Mouse (Mus musculus): ENCODE data around the gene Sipa1.
"Not testable (repeated sequence)": the region's sequence is repeated elsewhere in the genome, so short reads cannot be mapped to it uniquely, and the experiment has no call there.

Gene Sipa1

DNA sequence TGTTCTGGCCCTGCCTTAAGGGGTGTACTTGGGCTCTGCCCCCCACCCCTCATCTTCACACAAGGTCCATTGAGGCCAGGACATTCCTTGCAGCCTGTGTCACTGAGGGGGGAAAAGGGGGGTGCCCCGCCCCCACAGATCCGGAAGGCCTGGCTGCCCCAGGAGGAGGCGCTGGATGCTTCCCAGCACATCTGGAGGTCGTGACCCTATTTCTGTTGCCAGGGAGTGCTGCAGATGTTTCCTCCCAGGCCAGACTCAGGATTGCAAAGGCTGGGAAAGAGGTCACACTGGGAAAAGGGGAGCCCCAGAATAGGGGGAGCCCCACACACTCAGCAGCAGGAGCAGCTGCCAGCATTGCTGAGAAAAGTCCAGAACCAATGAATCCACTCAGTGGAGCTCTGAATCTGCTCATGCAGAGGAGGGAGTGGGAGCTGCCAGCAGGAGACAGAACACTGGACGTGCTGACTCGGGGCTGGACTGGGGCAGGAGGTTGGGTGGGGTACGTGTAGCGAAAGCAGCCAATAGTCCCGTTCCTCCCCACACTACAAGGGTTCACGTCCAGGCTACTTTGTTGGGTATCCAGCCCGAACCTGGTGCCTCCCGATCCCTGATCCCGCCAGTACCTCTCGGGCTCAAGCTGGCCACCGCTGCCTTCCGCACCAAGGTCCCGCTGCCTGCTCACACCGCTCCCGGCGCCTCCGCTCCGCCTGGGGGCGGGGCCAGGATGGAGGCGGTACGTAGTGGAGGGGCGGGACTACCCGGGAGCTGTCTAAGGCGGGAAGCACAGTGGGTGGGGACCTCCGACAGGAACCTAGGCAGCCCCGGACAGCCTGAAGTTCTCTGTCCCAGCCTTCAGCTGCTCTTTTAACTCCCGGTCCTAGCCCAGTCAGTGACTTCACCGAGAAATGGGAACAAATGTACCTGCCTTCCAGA is at the start of gene Sipa1:
Sipa1 (minus strand) TSS at position 727 of the 933 bp plus-strand sequence.
- DNase-seq = peak; percentile 78

DNA sequence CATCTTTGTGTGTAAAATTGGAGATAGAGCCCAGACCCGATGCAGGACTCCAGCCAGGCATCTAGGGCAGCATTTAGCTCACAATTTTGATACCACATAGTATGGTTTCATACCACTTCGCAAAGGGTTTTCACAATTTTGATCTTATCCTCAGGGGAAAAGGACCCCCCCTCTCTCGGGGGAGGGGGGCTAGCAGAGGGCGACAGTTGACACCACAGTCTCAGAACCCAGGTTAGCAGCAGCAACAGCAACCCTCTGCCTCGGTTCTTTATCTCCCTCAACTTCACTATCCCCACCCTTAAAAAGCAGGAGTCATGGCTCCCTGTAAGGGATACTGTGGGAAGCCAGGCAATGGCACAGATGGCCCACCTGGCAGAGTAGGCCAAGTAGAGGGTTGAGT is 49.7 kb upstream of the Sipa1 start:
- no peak for DNase-seq

DNA sequence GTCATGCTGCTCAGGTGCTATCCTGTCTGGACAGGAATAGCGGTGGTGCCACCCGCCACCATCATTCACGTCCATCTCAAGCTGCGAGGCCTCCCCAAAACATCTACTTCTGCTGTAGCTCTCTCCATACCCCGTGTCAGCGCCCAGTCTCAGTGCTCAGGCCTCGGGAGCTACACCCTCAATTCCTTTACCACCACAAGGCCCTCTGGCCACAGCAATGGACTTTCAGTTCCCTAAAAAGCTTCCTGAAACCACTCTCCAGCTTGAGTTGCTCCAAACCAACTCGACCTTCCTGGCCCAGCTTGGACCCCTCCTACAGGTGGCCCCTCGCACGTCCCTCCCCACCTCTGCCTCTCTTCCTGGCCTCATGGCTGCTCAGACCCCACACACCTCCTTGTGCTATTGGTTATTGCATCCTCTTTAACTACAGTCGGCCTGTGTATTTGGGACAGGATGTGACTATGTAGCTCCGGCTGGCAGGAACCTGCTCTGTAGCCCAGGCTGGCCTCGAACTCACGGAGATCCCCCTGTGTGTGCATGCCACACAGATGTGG is 48.5 kb upstream of the Sipa1 start:
- DNase-seq = no peak

DNA sequence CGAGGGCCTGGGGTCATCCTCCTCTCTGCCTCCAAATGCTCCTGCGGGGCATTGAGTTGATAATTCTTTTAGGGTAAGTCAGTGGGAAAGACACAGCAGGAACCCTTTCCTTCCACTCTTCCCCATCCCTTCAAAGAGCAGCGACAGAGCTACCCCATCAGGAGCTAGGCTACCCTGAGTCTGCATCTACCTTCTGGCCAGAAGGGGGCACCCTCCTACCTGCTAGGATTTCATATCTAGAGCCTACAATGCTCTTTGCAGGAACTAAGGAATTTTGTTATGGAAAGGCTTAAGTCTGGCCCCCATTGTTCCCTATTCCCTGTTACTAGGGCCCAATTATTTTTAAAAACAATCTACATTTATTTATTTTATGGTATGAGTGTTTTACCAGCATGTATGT is 47.7 kb upstream of the Sipa1 start:
- peak; percentile 74 for DNase-seq

DNA sequence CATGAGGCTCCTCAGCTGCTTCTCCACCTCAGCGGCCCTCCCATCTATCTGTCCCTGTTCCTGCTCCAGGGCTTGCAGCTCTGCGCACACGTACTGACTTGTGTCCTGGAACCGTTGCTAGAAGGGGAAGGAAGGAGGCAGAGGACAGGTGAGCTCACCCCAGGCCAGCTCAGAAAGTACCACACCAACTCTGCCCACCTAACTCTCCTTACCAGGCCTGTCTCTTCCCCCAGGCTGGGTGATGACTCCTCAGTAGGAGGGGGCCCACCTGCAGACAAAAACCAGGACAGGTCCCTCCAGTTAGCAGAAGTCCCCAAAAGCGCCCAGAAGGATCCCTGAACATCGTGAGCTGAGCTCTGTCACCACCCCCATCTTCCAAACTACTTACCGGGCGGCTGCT is 47.1 kb upstream of the Sipa1 start:
- no peak for DNase-seq

DNA sequence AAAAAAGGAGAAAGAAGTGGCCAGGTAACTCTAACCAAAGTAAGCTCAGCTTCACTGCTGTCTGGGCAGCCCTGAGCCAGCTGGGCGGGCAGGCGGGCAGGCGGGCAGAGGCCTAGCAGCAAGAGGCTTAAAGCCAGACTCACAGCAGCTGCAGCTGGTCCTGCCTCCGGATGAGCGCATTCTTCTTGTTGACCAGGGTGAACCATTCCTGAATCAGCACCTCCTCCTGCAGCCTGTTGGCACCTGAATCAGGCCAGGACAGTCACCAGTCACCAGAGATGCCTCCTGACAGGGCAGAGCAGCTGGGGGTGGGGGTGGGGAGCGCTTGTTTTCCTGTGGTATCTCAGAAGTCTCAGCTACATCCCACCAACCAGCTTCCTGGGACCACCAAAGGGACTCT is 46.6 kb upstream of the Sipa1 start:
- no peak for DNase-seq

DNA sequence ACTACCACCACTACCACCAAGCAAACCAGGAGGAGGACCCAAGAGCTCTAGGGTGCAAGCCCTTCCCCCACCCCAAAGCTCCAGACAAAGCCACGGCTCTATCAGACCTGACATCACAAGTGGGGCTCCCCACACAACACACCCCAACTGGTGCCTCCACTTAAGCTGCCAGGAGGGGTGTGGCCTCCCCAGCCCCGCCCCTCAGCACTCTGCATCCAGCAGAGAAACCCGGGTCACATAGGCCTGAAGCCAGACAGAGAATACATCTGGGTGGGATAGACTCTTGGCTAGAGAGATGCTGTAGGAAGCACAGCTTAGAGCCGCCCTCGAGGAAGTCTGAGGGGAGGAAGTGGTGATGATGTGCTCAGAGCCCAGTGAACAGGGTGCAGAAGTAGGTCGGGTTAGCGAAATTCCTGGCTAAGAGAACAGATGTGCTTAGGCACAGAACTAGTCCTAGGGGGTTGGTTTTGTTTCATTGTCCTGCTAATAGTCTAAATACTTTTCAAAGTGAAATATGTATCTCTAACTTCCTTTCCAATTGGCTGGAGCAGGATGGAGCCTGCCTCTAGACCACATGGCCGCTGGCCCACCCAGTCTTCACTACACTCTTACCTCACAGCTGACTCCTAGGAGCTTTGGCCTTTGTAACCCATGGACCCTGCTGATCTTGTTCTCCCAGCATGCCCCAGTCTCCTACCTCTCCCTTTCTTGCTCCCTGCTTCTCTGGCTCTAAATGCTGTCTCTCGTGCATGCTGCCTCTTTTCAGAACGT is 41.5 kb upstream of the Sipa1 start:
- DNase-seq = no peak

DNA sequence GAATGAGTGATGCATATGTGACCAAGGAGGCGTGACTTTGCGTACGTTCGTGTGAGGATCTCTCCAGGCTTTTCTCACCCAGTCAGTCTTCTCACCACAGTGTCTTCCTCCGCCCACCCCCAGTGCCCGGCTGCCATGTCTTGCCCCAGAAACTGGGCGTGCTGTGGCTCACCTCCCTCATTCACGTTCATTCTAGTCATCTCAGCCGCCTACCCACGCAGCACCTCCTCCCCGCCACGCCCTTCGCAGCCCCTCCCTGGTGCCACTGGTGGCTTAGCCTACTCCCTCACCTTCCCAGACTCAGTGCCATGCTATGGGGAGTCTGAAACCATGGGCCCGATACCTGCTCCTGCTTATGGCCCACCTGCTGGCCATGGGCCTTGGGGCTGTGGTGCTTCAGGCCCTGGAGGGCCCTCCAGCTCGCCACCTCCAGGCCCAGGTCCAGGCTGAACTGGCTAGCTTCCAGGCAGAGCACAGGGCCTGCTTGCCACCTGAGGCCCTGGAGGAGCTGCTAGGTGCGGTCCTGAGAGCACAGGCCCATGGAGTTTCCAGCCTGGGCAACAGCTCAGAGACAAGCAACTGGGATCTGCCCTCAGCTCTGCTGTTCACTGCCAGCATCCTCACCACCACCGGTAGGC is 40.8 kb upstream of the Sipa1 start, which contains the start of gene Kcnk7:
Kcnk7 (plus strand) TSS at position 205 of the 638 bp plus-strand sequence.
- peak; percentile 62 for DNase-seq

DNA sequence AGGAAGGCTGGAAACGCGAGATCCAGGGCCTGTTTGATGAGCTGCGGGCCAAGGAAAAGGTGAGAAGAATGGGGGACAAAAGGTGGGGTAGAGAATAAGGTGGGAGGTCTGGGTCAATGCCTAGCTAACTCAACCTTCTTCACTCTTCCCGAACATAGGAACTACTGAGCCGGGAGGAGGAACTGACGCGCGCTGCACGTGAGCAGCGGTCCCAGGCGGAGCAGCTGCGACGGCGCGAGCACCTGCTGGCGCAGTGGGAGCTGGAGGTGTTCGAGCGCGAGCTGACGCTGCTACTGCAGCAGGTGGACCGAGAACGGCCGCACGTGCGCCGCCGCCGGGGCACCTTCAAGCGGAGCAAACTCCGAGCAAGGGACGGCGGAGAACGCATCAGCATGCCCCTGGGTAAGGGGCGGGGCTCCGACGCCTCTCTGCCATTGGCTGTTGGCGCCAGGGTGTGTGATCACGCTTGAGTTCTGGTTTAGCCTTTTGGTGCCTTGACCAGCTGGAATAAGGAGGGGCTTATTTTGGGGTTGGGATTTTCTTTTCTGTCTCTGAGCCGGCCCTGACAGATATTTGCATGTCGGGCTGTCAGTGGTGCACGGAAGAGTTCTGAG is 32.4 kb upstream of the Sipa1 start:
- DNase-seq = no peak

DNA sequence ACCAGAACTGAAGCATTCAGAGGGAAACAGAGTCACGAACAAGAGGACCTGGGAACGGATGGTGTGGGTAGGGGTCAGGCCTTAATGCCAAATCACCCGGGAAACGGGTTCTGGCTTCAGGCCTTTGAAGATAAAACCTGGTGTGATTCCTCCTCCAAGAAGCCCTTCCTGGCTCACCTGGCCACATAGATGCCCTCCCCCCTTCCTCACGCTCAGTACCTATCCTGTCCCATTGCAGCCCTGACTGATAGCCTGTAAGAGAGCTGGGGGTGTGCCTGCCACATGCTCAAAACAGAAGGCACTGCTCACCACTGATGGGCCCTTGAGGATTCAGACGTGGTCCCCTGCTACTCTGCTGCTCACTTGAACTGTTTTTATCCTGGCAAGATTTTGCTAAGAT is 30.3 kb upstream of the Sipa1 start:
- DNase-seq = no peak

DNA sequence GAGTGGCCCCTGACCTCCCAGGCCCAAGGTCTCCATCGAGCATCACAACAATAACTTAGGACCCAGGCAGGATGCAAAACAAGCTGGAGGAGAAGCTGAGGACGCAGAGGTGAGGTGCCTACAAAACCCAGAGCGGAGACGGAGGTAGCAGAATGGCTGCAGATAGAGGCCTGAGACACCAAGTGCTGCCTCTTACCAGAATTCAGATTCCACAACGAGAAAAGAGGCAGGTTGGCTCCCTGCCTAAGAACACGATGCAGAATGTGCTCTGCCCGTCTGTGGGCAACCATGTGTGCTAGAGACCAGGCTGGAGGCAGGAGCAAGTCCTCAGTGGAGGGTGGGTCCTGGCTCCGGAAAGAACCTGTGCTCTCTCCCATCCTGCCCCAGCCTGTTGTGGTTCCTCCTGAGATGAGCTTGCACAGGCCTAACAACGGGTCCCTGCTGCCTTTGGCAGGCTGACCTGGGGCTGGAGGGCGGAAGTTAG is 29.4 kb upstream of the Sipa1 start:
- no peak for DNase-seq

DNA sequence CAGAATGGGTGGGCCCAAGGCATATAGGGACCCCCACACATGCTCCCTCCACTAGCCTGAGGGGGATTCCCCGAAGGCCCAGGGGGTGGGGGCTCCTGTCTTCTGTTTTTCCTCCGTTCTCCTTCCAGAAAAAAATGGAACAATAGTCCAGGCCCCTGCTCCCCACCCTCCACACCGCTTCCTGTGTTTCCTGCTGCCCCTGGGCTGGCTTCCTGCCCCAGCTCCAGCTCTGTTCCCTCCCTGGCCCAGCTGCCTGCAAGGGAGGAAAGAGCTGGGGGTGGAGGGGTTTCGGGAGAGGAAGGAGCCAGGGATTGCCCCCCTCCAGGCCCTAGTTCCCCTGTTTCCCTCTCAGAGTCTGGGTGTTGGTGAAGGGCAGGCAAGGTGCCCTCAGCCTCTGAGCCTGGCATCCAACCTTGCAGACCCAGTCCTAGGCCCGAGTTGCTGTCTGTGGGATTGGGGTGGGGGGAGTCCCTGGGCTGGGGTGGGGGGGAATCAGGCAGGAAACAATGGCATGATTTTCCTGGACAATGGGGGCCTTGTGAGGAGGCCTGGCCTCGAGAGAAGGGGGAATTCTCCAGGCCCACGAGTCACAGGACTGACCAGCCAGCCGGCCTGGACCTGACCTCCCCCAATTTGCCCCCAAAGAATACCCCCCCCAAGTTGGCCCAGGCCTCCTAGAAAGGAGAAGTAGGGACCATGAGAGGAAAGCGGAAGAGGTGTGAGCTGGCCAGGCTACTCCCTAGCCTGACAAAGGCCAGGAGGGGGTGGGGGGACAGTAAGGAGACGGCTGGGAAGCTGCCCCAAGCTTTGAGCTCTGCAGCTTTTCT is 28.8 kb upstream of the Sipa1 start:
- DNase-seq = no peak

DNA sequence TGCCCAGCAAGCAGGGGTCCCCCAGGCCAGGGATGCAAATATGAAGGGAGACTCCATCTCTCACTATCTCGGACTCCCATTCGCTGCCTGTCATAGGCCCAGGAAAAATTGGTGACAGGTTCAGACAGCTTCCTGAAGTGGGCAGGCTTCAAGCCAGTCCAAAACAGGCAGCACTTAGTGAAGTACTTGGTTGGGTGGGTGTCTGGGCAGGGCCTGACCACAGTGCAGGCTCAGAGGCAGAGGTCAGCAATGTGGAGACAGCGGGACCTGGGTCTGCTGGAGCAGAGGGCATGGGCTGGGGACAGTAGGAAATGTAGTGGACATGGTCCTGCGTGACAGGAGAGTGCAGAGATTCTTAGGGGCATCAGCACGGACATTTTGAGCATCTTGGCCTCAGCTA is 28.1 kb upstream of the Sipa1 start:
- DNase-seq = no peak

DNA sequence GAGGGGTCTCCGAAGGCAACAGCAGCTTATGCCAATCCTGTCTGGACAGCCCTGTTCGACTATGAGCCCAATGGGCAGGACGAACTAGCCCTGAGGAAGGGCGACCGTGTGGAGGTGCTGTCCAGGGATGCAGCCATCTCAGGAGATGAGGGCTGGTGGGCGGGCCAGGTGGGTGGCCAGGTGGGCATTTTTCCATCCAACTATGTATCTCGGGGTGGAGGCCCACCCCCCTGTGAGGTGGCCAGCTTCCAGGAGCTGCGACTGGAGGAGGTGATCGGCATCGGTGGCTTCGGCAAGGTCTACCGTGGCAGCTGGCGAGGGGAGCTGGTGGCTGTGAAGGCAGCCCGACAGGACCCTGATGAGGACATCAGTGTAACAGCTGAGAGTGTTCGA is 26.8 kb upstream of the Sipa1 start:
- peak; percentile 18 for DNase-seq

DNA sequence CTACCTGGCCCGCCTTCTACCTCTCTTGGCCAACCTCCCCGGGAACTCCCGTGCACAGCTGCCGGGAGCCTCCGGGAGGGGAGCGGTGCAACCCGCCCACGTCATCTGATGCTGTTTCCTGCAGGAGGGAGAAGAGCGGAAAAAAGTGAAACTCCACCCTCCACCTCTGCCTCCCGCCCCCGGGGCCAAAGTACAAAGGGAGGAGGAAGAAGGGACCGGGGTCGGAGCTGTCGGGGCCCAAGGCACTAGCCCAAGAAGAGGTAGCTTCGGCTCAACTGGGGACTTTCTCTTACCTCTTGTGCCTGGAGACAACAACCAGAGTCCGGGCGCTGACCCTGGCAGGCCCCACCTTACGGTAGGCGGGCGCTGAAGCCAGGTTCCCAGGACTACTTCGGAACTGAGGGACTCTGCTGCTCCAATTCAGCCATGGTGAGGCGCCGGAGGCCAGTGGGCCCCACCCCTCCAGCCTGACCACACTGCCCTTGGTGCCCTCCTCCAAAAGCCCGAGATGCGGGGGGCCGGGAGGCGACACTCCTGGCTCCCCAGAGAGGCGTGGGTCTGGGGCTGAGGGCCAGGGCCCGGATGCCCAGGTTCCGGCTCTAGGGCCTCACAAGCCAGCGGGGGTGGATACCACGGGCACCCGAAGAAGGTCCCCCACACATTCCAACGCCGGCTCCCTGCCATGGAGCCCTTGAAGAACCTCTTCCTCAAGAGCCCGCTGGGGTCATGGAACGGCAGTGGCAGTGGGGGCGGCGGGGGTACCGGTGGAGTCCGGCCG is 26.2 kb upstream of the Sipa1 start:
- peak; percentile 85 for DNase-seq

DNA sequence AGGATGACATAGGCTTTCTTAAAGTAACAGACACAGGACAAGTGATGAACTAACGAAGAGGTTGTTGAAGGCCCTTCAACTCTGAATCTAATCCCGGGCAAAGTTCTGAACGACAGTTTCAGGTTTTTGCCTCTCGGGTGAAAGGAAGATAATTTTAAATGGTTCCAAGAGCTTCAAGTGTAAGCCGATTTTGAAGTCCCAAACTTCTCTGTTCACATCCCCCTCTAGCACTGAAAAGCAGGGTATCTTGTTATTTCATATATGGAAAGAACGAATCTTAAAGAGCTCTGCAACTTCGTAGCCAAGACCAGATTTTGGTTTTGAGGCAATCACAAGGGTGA is 25.6 kb upstream of the Sipa1 start:
- DNase-seq = no peak

DNA sequence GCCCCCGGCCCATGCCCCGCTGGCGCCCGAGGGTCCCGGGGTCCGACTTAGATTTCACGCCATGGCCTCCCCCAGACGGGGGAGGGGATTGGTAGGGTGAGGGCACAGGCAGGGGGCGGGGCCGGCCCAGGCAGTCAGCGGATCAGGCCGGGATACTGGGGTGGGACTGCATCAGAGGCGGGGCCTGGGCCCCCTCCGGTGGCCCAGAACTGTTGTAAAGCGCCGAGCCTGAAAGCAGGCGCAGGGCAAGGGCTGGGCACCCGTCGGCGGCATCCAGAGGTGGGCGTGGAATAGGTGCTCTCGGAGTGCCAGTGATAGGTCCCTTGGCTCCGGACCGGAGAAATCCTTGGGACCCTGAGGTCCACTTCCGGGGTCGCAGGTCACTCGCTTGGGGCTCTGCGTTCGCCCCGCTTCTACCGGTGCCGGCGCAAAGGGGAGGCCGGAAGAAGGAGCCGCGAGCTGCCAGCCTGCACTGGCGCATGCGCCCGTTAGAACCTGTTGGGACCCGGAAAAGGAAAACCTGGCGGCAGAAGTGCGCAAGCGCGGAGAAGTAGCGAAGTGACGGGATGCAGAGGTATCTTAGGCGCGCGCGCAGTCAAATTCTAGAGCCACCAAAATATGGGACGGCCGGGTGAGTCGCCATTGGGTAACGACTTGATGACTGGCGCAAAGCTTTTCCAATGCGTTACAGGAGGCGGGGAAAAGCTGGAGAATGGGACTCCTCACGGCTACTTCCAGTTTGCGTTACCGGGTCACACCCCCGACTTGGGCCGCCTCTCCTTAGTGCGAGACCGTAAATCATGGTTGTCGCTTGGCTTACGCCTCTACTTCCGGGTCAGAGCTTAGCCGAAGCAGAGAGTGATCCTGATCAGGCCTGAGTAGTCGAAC is 24.9 kb upstream of the Sipa1 start, which contains the start of the genes Map3k11 and Pcnx3:
Map3k11 (plus strand) TSS at position 543 of the 888 bp plus-strand sequence.
Pcnx3 (minus strand) TSS at position 709 of the 888 bp plus-strand sequence.
- DNase-seq = peak; percentile 99

DNA sequence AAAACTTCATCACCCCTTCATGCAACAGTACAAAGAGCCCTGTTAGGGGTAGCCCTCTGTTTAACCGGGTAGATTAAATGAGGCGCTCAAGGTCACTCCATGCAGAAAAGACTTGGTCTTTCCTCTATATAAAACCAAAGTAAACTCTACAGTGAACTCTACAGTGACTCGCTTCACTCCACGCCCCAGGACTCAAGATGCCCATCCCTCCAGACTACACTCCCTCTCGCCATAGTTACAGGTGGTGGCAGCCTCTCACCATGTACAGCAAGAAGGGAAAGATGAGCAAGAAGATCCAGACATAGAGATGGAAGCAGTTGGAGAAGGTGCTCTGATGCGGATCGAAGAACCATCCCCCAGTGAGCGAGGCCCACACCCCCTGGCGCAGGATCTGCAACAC is 24.2 kb upstream of the Sipa1 start:
- DNase-seq = no peak

DNA sequence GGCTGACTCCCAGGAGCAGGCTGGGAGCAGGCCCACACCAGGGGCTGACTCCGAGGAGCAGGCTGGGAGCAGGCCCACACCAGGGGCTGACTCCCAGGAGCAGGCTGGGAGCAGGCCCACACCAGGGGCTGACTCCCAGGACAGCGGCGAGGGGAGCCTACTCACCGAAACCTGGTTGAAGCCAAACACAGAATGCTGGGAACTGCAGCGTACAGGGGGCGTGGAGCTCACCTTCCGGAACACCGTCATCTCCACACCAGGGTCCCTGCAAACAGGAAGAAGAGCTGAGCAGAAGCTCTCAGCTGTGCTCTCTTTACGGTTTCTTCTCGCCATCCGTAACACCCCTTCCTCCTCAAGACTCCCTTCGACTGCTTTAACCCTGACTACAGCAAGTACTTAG is 23.4 kb upstream of the Sipa1 start:
- not testable (repeated sequence) for DNase-seq

DNA sequence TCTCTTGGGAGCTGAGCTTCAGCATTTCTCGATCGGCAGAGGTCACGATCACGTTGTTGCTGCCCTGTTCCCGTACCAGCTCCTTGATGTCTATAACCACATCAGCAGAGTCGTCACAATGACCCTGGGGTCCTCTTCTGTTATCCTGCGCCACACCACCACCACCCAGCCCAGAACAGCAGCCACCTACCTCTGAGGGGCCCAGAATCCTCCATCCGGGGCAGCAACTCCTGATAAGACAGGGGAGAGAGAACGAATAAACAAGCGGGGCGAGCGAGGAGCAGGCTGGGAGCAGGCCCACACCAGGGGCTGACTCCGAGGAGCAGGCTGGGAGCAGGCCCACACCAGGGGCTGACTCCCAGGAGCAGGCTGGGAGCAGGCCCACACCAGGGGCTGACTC is 22.9 kb upstream of the Sipa1 start:
- DNase-seq = no peak
